Mouse (Mus musculus) cortical plate, adult 2 months (tissue): ENCODE data around the gene Usp49. TPM values are rescaled to one million over a fixed set of nuclear protein-coding genes. Genes with fewer than 3 reads are reported as not detected.

Experiments
- H3K27ac ChIP-seq: fragments of 200-500 bp; 2 replicates; pipeline ENCODE4 v1.5.1; 2012; ENCODE audit warnings: low read length, control low read depth, inconsistent platforms; ENCODE audit not compliant: insufficient read depth
- H3K4me1 ChIP-seq: fragments of 200-500 bp; 2 replicates; pipeline ENCODE4 v1.6.1; 2011; ENCODE audit warnings: low read length; ENCODE audit not compliant: control insufficient read depth, insufficient read depth
- H3K4me3 ChIP-seq: fragments of 200-500 bp; 2 replicates; pipeline ENCODE4 v1.5.1; 2011; ENCODE audit warnings: mild to moderate bottlenecking, low read length, control low read depth; ENCODE audit not compliant: insufficient read depth
- CTCF ChIP-seq: fragments of 200-500 bp; IDR thresholded peaks from 2 replicates; pipeline ENCODE4 v1.5.1; 2011; ENCODE audit warnings: mild to moderate bottlenecking, control low read depth, low read length; ENCODE audit not compliant: insufficient read depth; ENCODE audit errors: extremely low read depth
- POLR2A ChIP-seq: fragments of 200-500 bp; IDR thresholded peaks from 2 replicates; pipeline ENCODE4 v1.6.1; 2011; ENCODE audit warnings: mild to moderate bottlenecking, low read length, control low read depth; ENCODE audit not compliant: insufficient read depth; ENCODE audit errors: extremely low read depth
- polyA plus RNA-seq: library from polyadenylated mRNA; depleted of rRNA; stranded (reverse); fragments of >200 nt; gene quantifications from 2 replicates; pipeline ENCODE4 v1.2.3, GENCODE M21; 2012; rRNA removed

The Usp49 gene
- polyA plus RNA-seq, 1 experiment, result 12.4 TPM

GRCm38 (mm10) chr17:47715037-47715436, 84.5 kb downstream of the Usp49 start:
- no peak overlapping the region for H3K4me3 ChIP-seq
- TF ChIP-seq POLR2A (no peak), CTCF (no peak)
- H3K4me1 ChIP-seq, result no peaks in the 10 kb centered on the region
- H3K27ac ChIP-seq, result no peak overlapping the region

- TF ChIP-seq POLR2A (no peak), CTCF (no peak)
- no peak overlapping the region for H3K4me3 ChIP-seq
- H3K4me1 ChIP-seq, result no peaks in the 10 kb centered on the region
- no peak overlapping the region for H3K27ac ChIP-seq
Measured at GRCm38 (mm10) chr17:47721183-47721582, 90.7 kb downstream of the Usp49 start.

GRCm38 (mm10) chr17:47726566-47726965, 96.1 kb downstream of the Usp49 start, which contains the start of gene Pgc:
TSS of gene Pgc (plus strand) at chr17:47726842.
- no peaks in the 10 kb centered on the region for H3K4me1 ChIP-seq
- no peak within 1 kb of the TSS for H3K27ac ChIP-seq
- no peak within 1 kb of the TSS for H3K4me3 ChIP-seq
- TF ChIP-seq POLR2A (no peak), CTCF (no peak)

GRCm38 (mm10) chr17:47730633-47731575, 100.4 kb downstream of the Usp49 start:
- Histone ChIP-seq H3K27ac (no peak overlapping the region), H3K4me3 (no peak overlapping the region), H3K4me1 (no peaks in the 10 kb centered on the region)
- no peak for TF ChIP-seq POLR2A
- TF ChIP-seq CTCF, result no peak

- no peak for TF ChIP-seq CTCF
- no peak for TF ChIP-seq POLR2A
- no peak overlapping the region for H3K27ac ChIP-seq
- H3K4me3 ChIP-seq, result no peak overlapping the region
- no peaks in the 10 kb centered on the region for H3K4me1 ChIP-seq
Measured at GRCm38 (mm10) chr17:47735553-47736100, 105.1 kb downstream of the Usp49 start.

Other genes starting within 250 kb of the Usp49 start
- 1.2 and 1.3 TPM in 2 replicates for gene Guca1b, start 245.3 kb upstream of the Usp49 start, polyA plus RNA-seq
- gene Guca1a, start 230.1 kb upstream of the Usp49 start, polyA plus RNA-seq, result 0.21 and 0.47 TPM in 2 replicates
- gene AI661453, start 194.1 kb upstream of the Usp49 start, polyA plus RNA-seq, result 0.25 and 0.28 TPM in 2 replicates
- 0.21 and 0.33 TPM in 2 replicates for gene 1700001C19Rik, start 193.3 kb upstream of the Usp49 start, polyA plus RNA-seq
- 25.9 and 28.0 TPM in 2 replicates for gene Taf8, start 128.4 kb upstream of the Usp49 start, polyA plus RNA-seq
- 31.3 and 32.5 TPM in 2 replicates for gene Ccnd3, start 125.6 kb upstream of the Usp49 start, polyA plus RNA-seq
- 17.0 and 17.6 TPM in 2 replicates for gene Bysl, start 19.2 kb upstream of the Usp49 start, polyA plus RNA-seq
- 32.6 and 34.0 TPM in 2 replicates for gene Med20, start 19.1 kb upstream of the Usp49 start, polyA plus RNA-seq
- 1.9 and 2.9 TPM in 2 replicates for gene Gm20517, start 19.1 kb upstream of the Usp49 start, polyA plus RNA-seq
- gene Tomm6, start 57.7 kb downstream of the Usp49 start, polyA plus RNA-seq, result 164 and 167 TPM in 2 replicates
- gene Frs3, start 58.3 kb downstream of the Usp49 start, polyA plus RNA-seq, result 35.9 and 40.2 TPM in 2 replicates
- gene Gm21981, start 63.8 kb downstream of the Usp49 start, polyA plus RNA-seq, result 5.8 and 6.7 TPM in 2 replicates
- gene Prickle4, start 64.0 kb downstream of the Usp49 start, polyA plus RNA-seq, result 0.59 and 1.3 TPM in 2 replicates
- not detected in 2 replicates for gene Pgc, start 96.2 kb downstream of the Usp49 start, polyA plus RNA-seq
- 11.1 and 11.4 TPM in 2 replicates for gene Tfeb, start 106.3 kb downstream of the Usp49 start, polyA plus RNA-seq
- 1.5 and 2.1 TPM in 2 replicates for gene Mdfi, start 204.0 kb downstream of the Usp49 start, polyA plus RNA-seq